Mouse (Mus musculus): ENCODE measurements around the gene Il23r. TPM values are rescaled to one million over a fixed set of nuclear protein-coding genes. Genes with fewer than 3 reads are reported as not detected.
"Not testable (repeated sequence)": the region's sequence is repeated elsewhere in the genome, so short reads cannot be mapped to it uniquely, and the experiment has no call there.

Gene Il23r
- total RNA-seq (2021), result 1 to 10 TPM in 1 of 2 experiments, under 1 TPM in 1; 0.48 to 1.2 TPM
- long read RNA-seq, experiment 1, result 0 reads
- long read RNA-seq, experiment 2, result 0 reads

- DNase-seq, result peak; percentile 8
These were observed at the start of gene Il23r for GRCm38 (mm10) chr6:67491755-67492154. Il23r (minus strand) TSS chr6:67491855.

- no peak for DNase-seq
These were observed 44.1 kb upstream of the Il23r start, which contains the start of gene Tacstd2 for GRCm38 (mm10) chr6:67535777-67536054. Tacstd2 (minus strand) TSS chr6:67535796.

- DNase-seq, result no peak
These were observed 43.5 kb upstream of the Il23r start for GRCm38 (mm10) chr6:67535005-67535776.

DNA sequence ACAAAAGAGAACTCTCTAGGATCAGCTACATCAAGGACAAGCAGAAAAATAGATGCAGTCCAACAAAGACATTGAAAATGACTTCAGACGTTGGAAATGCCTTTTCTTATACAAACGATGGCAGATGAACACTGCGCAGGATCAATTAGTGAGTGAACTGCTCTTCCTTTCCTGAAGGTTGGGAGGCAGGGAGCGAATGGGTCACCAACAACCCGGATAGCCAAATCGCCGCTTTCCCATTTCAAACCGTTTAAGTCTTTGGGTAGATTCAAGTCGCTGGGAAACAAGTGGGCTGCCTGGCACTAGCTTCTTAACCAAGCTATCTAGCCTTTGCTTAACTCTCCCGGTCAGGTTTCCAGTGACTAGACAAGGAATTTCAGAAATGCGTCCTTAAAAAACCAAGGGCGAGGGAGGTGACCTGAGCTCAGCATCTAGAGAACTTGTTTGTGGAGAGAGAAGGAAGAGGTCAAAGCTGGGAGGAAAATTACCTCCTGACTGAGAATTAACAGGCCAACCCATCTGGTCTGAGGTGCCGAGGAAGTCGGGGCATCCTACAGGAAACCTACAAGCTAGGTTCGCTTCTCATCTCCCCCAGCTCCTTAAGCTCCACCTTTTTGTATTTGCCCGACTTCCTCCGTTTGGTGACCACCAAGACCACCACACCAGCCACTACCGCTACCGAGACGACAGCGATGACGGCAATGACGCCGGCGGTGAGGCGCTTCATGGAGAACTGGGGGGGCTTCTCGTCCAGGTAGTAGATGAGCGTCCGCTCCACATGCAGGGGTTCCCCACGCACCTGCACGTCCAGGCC lies 42.7 kb upstream of the Il23r start:
- DNase-seq, result no peak

DNA sequence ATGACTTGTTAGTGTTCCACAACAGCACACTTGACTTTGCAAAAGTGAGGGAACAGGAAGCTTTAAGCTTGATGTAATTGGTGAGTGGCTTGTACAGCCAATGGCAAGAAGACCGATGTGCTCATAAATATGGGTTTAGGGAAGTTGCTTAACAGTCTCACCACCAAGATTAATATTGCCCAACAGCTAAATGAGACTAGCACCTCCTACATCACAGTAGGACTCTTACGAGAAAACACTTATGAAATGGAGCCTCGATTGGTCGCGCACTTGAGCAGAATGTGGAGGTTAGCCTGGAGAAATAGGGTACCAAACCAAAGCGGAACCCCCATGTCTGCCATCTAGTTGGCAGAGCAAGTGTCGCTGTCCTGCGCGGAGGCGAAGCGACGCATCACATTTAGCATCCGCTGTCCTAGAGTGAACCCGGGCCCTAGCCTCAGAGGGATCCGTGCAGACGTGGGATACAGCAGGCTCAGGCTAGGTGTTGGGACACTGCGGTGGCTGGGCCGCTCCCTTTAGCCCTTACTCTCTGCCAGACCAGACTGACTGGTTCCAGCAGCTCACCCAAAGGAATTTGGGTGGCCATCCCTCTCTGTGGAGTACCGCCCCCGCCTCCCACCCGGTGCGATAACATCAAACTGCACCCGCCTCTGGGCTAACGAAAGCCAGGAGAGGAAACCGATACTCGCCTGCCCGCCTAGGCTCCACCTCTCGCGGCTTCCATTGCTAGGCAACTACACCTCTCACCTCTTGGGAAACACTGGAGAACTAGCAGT lies 41.2 kb upstream of the Il23r start:
- DNase-seq, result no peak

- no peak for DNase-seq
These were observed 40.1 kb upstream of the Il23r start for GRCm38 (mm10) chr6:67531822-67532162.

DNA sequence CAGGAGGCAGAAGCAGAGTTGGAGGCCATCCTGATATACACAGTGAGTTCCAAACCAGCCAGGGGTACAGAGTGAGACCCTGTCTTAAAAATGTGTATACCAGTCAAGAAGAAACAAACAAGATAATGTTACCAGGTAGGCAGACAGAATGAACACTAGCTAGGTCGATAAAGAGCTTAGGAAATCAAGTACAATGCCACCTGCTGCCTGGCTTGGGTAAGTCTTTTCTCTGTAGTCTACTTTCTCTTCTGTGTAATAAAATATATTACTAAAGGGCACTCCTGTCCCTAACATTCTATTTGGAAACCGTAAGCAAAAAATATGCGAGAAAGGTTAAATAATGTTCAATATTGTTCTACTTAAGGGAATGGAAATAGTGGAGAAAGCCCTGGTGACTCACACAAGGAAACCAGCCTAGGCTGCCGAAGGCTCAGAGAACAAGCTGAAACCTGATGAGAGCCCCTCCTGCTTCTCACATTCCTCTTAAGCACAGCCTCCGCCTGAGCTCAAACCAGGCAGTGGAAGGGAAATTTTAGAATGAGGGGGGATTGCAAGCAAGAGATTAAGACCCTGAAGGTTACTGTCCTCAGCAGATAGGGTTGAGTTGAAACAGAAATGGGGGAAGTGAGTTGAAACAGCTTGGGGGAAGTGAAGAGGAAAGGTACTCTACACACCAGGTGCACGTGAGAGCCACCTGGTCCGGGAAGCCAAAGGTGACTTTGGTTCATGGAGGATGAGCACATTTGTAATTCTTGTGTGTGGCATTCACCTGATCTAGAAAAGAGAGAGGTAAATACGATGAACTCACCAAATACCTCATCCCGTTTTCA lies 39.6 kb upstream of the Il23r start:
- no peak for DNase-seq

- DNase-seq, result no peak
These were observed 34.7 kb upstream of the Il23r start for GRCm38 (mm10) chr6:67526356-67526755.

DNA sequence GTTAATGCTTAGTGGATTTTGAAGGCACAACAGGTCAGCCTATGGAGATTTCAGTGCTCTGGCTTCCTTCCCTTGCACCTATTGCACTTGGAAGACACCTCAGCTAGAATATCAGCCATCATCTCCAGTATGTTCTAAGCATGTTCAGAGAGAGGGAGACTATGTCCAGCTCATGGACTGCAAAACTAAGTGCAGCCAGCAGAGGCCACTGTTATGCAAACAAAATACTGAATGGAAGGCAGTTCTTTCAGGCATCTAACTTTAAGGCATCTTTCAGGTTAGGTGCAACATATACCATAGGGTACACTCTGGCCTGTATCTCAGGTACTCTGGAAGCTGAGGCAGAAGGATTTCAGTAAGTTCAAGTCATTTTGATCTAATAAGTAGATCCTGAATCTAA lies 19.1 kb upstream of the Il23r start:
- DNase-seq, result peak; percentile 55

- DNase-seq, result not testable (repeated sequence)
These were observed 10.3 kb upstream of the Il23r start for GRCm38 (mm10) chr6:67501938-67502337.

DNA sequence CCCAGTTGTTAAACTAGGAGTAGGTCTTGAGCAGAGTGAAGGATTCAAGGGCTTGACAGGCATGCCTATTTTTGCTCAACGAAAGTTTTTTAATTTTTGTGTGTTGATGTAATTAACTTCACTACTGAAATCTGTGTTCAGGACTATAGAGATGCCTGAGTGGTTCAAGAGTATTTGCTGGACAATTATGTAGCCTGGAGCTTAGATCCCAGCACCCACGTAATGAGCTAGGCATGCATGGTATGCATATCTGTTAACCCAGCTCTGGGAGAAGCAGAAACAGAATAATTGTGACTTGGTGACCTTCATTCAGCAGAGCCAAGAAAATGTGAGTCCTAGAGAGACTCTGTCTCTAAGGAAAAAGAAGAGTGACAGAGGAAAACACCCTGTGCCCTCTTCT lies 10.6 kb downstream of the Il23r start:
- no peak for DNase-seq

- DNase-seq, result no peak
These were observed 20.4 kb downstream of the Il23r start for GRCm38 (mm10) chr6:67471242-67471641.

DNA sequence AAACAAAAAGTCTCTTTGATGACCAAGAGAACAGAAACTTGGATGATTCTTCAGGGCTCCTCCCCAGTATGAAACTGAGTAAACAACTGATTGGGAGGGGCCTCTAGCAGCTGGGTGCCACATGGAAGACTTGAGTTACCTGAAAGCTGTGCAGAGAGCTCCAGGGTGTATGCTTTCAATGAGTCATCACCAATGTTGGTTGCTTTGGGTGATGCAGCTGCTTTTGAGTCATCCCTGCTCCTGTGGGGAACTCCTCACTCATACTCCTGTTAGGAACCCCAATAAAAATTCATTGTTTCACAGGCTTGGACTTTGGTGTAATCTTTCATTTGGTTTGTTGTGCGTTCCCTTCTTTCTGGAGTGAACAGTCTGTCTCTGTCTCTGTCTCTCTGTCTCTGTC lies 32.2 kb downstream of the Il23r start:
- no peak for DNase-seq

DNA sequence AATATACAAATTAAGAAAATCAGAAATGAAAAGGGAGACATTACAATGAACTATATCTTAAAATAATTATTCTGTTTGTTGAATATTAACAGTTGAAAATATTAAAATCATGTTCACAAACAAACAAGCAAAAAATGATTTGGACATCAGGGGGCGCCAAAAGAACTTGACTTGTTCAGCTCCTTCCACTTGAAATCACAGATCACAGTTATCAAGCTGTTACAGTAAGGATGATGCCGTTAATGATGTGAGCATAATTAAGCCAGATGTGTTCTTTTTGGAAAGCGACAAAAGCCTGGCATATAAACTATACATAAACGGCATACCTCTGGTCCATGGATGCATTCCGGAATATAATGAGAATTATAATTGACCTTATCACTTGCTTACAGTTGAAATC lies 40.3 kb downstream of the Il23r start:
- peak; percentile 26 for DNase-seq

- DNase-seq, result no peak
These were observed 45.8 kb downstream of the Il23r start for GRCm38 (mm10) chr6:67445866-67446265.

- no peak for DNase-seq
These were observed 48.5 kb downstream of the Il23r start for GRCm38 (mm10) chr6:67443124-67443523.

DNA sequence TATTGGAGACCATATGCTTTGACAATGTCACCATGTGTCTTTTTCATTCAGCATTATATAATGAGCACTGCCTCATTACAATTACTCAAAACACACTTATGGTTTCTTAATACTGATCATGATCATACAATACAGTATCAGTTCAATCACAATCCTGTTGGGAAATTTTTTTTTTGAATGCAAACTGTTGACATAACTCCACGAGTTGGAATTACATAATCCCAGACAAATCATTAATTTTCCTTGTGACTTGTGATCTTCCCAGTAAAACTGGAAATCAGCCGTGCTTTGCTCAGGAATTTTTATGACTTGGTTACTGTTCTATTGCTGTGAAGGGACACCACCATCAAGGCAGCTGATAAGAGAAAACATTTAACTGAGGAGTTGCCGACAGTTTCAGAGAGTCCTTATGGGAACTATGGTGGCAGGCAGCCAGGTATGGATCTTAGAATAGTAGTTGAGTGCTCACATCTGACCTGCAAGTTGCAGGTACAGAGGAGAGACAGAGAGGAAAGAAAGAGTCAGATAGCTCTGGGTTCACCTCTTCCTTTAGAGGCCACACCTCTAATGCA lies 53.8 kb downstream of the Il23r start:
- no peak for DNase-seq

- DNase-seq, result no peak
These were observed 54.6 kb downstream of the Il23r start for GRCm38 (mm10) chr6:67437028-67437427.

DNA sequence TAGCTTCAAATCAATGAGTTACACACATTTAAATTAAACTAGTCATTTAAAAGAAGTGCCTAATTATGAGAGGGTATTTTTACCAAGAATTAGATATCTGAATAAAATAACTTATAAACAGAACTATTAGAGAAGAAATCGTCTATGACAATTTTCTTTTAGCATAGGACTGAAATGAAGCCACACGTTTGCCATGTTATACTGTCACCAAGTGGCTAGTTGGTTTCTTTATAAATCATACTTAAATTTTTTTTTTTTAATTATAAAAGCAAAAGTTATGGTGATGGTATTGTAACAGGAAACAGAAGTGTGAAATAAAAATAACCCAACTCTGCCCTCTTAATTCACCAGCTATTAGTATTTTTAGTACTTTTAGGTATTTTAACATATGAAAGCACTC lies 55.4 kb downstream of the Il23r start:
- DNase-seq, result no peak

- DNase-seq, result no peak
These were observed 55.9 kb downstream of the Il23r start for GRCm38 (mm10) chr6:67435711-67436110.

DNA sequence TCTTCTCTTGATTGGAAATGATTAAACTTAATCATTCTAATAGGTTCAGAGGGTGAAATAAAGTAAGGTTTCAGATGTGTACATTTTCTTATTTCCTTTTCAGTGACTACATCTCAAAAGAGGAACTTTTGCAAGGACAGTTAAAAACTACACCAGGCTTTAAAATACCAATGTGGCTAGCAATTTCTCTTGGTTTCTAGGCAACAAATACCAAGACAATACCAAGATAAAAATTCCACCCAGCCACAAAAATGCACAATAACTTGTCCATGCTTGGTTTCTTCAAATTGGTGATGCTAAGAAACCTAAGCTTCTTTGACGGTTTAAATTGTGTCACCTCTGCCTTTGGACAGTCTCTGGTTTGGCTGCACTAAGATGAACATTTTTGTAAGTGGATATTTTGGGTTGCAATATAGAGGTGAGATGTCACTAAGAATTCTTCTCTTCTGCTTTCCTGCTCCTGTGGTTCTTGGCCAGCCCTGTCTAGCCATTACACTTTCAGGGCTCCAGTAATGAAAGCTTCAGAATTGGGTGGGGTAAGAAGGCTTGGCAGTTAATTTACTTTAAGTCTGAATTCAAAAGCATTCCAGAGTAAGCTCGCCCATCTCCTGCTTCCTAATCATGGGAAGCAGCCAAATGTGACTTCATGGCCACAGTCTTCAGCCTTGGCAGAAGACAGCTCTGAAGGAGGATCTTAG lies 56.8 kb downstream of the Il23r start:
- DNase-seq, result no peak
